Mouse (Mus musculus) ES-Bruce4 (cell line): ENCODE data around the gene Bdh2. TPM values are rescaled to one million over a fixed set of nuclear protein-coding genes. Genes with fewer than 3 reads are reported as not detected.

Source experiments
- H3K27ac ChIP-seq: 2 replicates; pipeline ENCODE4 v1.5.1; 2012; ENCODE audit warnings: low read length, inconsistent platforms; ENCODE audit not compliant: insufficient read depth
- H3K27me3 ChIP-seq: 2 replicates; pipeline ENCODE4 v1.6.1; 2012; ENCODE audit warnings: mild to moderate bottlenecking, low read length, inconsistent platforms; ENCODE audit not compliant: control insufficient read depth, poor library complexity, insufficient read depth, severe bottlenecking
- H3K36me3 ChIP-seq: 2 replicates; pipeline ENCODE4 v1.6.1; 2012; ENCODE audit warnings: inconsistent platforms, mild to moderate bottlenecking, low read length, moderate library complexity; ENCODE audit not compliant: control insufficient read depth, poor library complexity, insufficient read depth, severe bottlenecking
- H3K4me1 ChIP-seq: one replicate; pipeline ENCODE4 v1.8.1; 2011; ENCODE audit warnings: low read length; ENCODE audit not compliant: control insufficient read depth, insufficient read depth
- H3K4me3 ChIP-seq: 2 replicates; pipeline ENCODE4 v1.5.1; 2011; ENCODE audit warnings: low read depth, mild to moderate bottlenecking, low read length
- H3K9ac ChIP-seq: 2 replicates; pipeline ENCODE4 v1.6.1; 2012; ENCODE audit warnings: low read depth, mild to moderate bottlenecking, inconsistent platforms; ENCODE audit not compliant: poor library complexity, severe bottlenecking
- H3K9me3 ChIP-seq: replicated peaks from 2 replicates; pipeline ENCODE4 v1.6.1; 2012; ENCODE audit warnings: mild to moderate bottlenecking, low read length, inconsistent platforms; ENCODE audit not compliant: control insufficient read depth, poor library complexity, insufficient read depth, severe bottlenecking
- CTCF ChIP-seq: IDR thresholded peaks from one replicate; pipeline ENCODE4 v1.8.1; 2011; ENCODE audit warnings: low read depth, low read length
- EP300 ChIP-seq: IDR thresholded peaks from 2 replicates; pipeline ENCODE4 v1.6.1; 2011; ENCODE audit warnings: low read depth, low read length; ENCODE audit not compliant: insufficient read depth
- POLR2A ChIP-seq: IDR thresholded peaks from one replicate; pipeline ENCODE4 v1.8.1; 2011; ENCODE audit warnings: low read length; ENCODE audit not compliant: insufficient read depth
- polyA plus RNA-seq: library from polyadenylated mRNA; stranded (reverse); fragments of >200 nt; gene quantifications from 2 replicates; pipeline ENCODE4 v1.2.4, GENCODE M21; 2011; ENCODE audit warnings: low read depth; ENCODE audit not compliant: missing spikeins, insufficient read depth, insufficient read length

The Bdh2 gene
- polyA plus RNA-seq, 1 experiment = 3.8 TPM

GRCm38 (mm10) chr3:135288138-135288750 lies 7.2 kb downstream of the Bdh2 start:
- TF ChIP-seq EP300 = no peak
- TF ChIP-seq CTCF = no peak
- no peak for TF ChIP-seq POLR2A
- Histone ChIP-seq H3K36me3 (no peaks in the 10 kb centered on the region), H3K4me3 (no peak overlapping the region), H3K27ac (no peak overlapping the region), H3K9ac (no peak overlapping the region), H3K4me1 (no peaks in the 10 kb centered on the region), H3K27me3 (no peaks in the 10 kb centered on the region), H3K9me3 (no peaks in the 10 kb centered on the region)

DNA sequence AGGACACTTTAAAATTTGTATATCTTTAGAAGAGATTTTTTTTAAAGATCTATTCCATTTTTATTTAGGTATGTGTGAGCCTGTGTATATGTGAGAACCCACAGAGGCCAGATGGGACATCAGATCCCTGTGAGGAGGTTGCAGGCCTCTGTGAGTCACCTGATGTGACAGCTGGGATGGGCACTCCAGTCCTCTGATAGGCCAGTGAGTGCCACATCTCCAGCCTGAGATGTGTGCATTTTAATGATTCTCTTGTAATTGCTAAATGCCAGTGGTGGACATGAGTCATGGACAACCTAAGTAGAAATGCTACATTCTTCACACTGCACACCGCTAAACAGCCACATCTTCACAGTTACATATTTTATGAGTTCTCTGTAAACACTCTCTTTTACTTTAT lies 8.1 kb downstream of the Bdh2 start:
- Histone ChIP-seq H3K4me3 (no peak overlapping the region), H3K9me3 (no peaks in the 10 kb centered on the region), H3K27me3 (no peaks in the 10 kb centered on the region), H3K36me3 (no peaks in the 10 kb centered on the region), H3K4me1 (no peaks in the 10 kb centered on the region), H3K9ac (no peak overlapping the region), H3K27ac (no peak overlapping the region)
- TF ChIP-seq POLR2A (no peak), EP300 (no peak), CTCF (no peak)

GRCm38 (mm10) chr3:135290249-135290894 lies 9.4 kb downstream of the Bdh2 start:
- Histone ChIP-seq H3K4me3 (no peak overlapping the region), H3K27me3 (no peaks in the 10 kb centered on the region), H3K4me1 (no peaks in the 10 kb centered on the region), H3K36me3 (no peaks in the 10 kb centered on the region), H3K9me3 (no peaks in the 10 kb centered on the region), H3K9ac (no peak overlapping the region), H3K27ac (no peak overlapping the region)
- TF ChIP-seq CTCF (peak; percentile 14), EP300 (no peak)

- H3K27ac ChIP-seq = no peak overlapping the region
- no peaks in the 10 kb centered on the region for H3K27me3 ChIP-seq
- H3K36me3 ChIP-seq = no peaks in the 10 kb centered on the region
- no peaks in the 10 kb centered on the region for H3K9me3 ChIP-seq
- H3K9ac ChIP-seq = no peak overlapping the region
- no peaks in the 10 kb centered on the region for H3K4me1 ChIP-seq
- H3K4me3 ChIP-seq = no peak overlapping the region
- TF ChIP-seq EP300 = no peak
- no peak for TF ChIP-seq CTCF
- no peak for TF ChIP-seq POLR2A
Measured at GRCm38 (mm10) chr3:135293703-135294102, 12.7 kb downstream of the Bdh2 start.

DNA sequence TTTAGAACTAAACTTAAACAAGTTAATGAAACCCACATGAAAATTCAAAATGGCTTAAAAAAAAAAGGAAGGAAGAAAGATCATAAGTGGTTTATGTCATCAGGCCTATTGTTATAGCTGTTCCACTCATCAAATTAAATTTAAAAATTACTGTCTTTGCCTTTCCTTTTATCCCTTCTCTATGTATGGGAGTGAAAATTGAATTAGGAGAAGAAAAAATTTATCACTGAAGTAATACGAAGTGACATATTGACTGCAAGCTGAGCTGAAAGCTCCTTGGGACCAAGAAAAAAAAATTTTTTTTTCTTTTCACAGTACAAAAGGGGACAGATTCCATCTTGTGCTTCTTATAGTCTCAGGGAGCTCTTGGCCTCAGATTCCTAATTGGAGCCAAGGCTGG lies 14.5 kb downstream of the Bdh2 start:
- Histone ChIP-seq H3K4me3 (no peak overlapping the region), H3K36me3 (no peaks in the 10 kb centered on the region), H3K4me1 (no peaks in the 10 kb centered on the region), H3K27me3 (no peaks in the 10 kb centered on the region), H3K9ac (no peak overlapping the region), H3K9me3 (no peaks in the 10 kb centered on the region), H3K27ac (no peak overlapping the region)
- TF ChIP-seq POLR2A = no peak
- TF ChIP-seq EP300 = no peak
- TF ChIP-seq CTCF = no peak

DNA sequence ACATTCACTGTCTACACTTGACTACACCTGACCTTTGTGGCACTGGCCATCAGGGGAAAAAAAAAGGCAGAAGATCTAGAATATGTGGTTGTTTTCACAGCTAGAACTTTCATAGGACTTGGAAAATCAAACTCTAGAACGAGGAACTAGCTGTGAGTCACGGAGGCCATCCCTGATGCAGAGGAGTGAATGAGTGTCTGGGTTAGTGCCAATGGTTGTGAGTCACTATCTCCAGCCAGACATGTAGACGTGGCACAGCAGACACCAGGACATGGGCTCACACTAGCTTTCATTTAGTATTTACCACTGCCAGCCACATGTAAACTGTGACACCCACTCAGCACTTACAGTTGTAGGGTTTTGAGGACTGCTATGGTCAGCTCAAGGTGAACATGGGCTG lies 17.5 kb downstream of the Bdh2 start:
- no peaks in the 10 kb centered on the region for H3K27me3 ChIP-seq
- H3K9ac ChIP-seq = no peak overlapping the region
- TF ChIP-seq POLR2A (no peak), EP300 (no peak), CTCF (no peak)
- no peak overlapping the region for H3K27ac ChIP-seq
- H3K9me3 ChIP-seq = no peaks in the 10 kb centered on the region
- no peaks in the 10 kb centered on the region for H3K36me3 ChIP-seq
- H3K4me1 ChIP-seq = no peaks in the 10 kb centered on the region
- H3K4me3 ChIP-seq = no peak overlapping the region
